Mouse (Mus musculus): ENCODE data around the gene Tfec.

The Tfec gene

GRCm38 (mm10) chr6:16898251-16898862 lies at the start of gene Tfec:
Gene Tfec, minus strand, starts transcription at chr6:16898441.
- no peak for DNase-seq (ENCODE audit: low spot score)

- DNase-seq (ENCODE audit: low spot score) = no peak
Observed at GRCm38 (mm10) chr6:16947837-16948236, 49.6 kb upstream of the Tfec start.

GRCm38 (mm10) chr6:16943513-16943912 lies 45.3 kb upstream of the Tfec start:
- no peak for DNase-seq (ENCODE audit: low spot score)

GRCm38 (mm10) chr6:16942433-16942832 lies 44.2 kb upstream of the Tfec start:
- no peak for DNase-seq (ENCODE audit: low spot score)

- no peak for DNase-seq (ENCODE audit: low spot score)
Observed at GRCm38 (mm10) chr6:16931059-16931458, 32.8 kb upstream of the Tfec start.

- DNase-seq (ENCODE audit: low spot score) = no peak
Observed at GRCm38 (mm10) chr6:16920111-16920656, 21.9 kb upstream of the Tfec start.

GRCm38 (mm10) chr6:16891819-16892218 lies 6.4 kb downstream of the Tfec start:
- DNase-seq (ENCODE audit: low spot score) = peak; percentile 9

GRCm38 (mm10) chr6:16883537-16884307 lies 14.5 kb downstream of the Tfec start:
- peak; percentile 26 for DNase-seq (ENCODE audit: low spot score)

GRCm38 (mm10) chr6:16874021-16874542 lies 24.2 kb downstream of the Tfec start:
- DNase-seq (ENCODE audit: low spot score) = no peak

- no peak for DNase-seq (ENCODE audit: low spot score)
Observed at GRCm38 (mm10) chr6:16870067-16870466, 28.2 kb downstream of the Tfec start.

- DNase-seq (ENCODE audit: low spot score) = no peak
Observed at GRCm38 (mm10) chr6:16868314-16868713, 29.9 kb downstream of the Tfec start.

GRCm38 (mm10) chr6:16862753-16863508 lies 35.3 kb downstream of the Tfec start:
- DNase-seq (ENCODE audit: low spot score) = no peak

GRCm38 (mm10) chr6:16862050-16862449 lies 36.2 kb downstream of the Tfec start:
- no peak for DNase-seq (ENCODE audit: low spot score)

GRCm38 (mm10) chr6:16855879-16856545 lies 42.2 kb downstream of the Tfec start:
- no peak for DNase-seq (ENCODE audit: low spot score)

GRCm38 (mm10) chr6:16854977-16855376 lies 43.3 kb downstream of the Tfec start:
- DNase-seq (ENCODE audit: low spot score) = no peak

- no peak for DNase-seq (ENCODE audit: low spot score)
Observed at GRCm38 (mm10) chr6:16846521-16846920, 51.7 kb downstream of the Tfec start.

- no peak for DNase-seq (ENCODE audit: low spot score)
Observed at GRCm38 (mm10) chr6:16835631-16836030, 62.6 kb downstream of the Tfec start.

- DNase-seq (ENCODE audit: low spot score) = no peak
Observed at GRCm38 (mm10) chr6:16828304-16828703, 69.9 kb downstream of the Tfec start.

- DNase-seq (ENCODE audit: low spot score) = no peak
Observed at GRCm38 (mm10) chr6:16821985-16822384, 76.3 kb downstream of the Tfec start.

GRCm38 (mm10) chr6:16806302-16806701 lies 91.9 kb downstream of the Tfec start:
- no peak for DNase-seq (ENCODE audit: low spot score)

GRCm38 (mm10) chr6:16797669-16798068 lies 100.6 kb downstream of the Tfec start:
- peak; percentile 2 for DNase-seq (ENCODE audit: low spot score)

GRCm38 (mm10) chr6:16796914-16797313 lies 101.3 kb downstream of the Tfec start:
- no peak for DNase-seq (ENCODE audit: low spot score)
